Mouse (Mus musculus) kidney, postnatal 0 days (tissue): ENCODE measurements around the gene Prlhr. TPM values are rescaled to one million over a fixed set of nuclear protein-coding genes. Genes with fewer than 3 reads are reported as not detected.

Source experiments
- ATAC-seq: fragments of 200-750 bp; cut with Nextera tagmentation; replicated peaks from 2 replicates; pipeline ENCODE4 v1.8.0; 2017; ENCODE audit warnings: low read depth, moderate number of reproducible peaks, moderate TSS enrichment, moderate library complexity; ENCODE audit not compliant: low FRiP score
- DNase-seq: peaks from one replicate; pipeline ENCODE4 v3.0.0-alpha.2; 2016; ENCODE audit warnings: low spot score
- H3K27ac ChIP-seq: fragments of 300-500 bp; sonication (generic); 2 replicates; pipeline ENCODE4 v1.5.1; 2014; ENCODE audit warnings: mild to moderate bottlenecking
- H3K27me3 ChIP-seq: fragments of 300-500 bp; sonication (generic); 2 replicates; pipeline ENCODE4 v1.6.1; 2014; ENCODE audit warnings: low read length, mixed read lengths; ENCODE audit not compliant: insufficient read depth
- H3K36me3 ChIP-seq: fragments of 300-500 bp; sonication (generic); 2 replicates; pipeline ENCODE4 v1.6.1; 2014; ENCODE audit warnings: low read length, mixed read lengths; ENCODE audit not compliant: insufficient read depth
- H3K4me1 ChIP-seq: fragments of 300-500 bp; sonication (generic); replicated peaks from 2 replicates; pipeline ENCODE4 v1.6.1; 2014; ENCODE audit warnings: antibody characterized with exemption, low read length, mixed read lengths; ENCODE audit not compliant: insufficient read depth
- H3K4me2 ChIP-seq: fragments of 300-500 bp; sonication (generic); 2 replicates; pipeline ENCODE4 v1.6.1; 2014; ENCODE audit warnings: mild to moderate bottlenecking, low read length, moderate library complexity, mixed read lengths
- H3K4me3 ChIP-seq: fragments of 300-500 bp; sonication (generic); replicated peaks from 2 replicates; pipeline ENCODE4 v1.5.1; 2014; ENCODE audit warnings: low read depth, low read length
- H3K9ac ChIP-seq: fragments of 300-500 bp; sonication (generic); 2 replicates; pipeline ENCODE4 v1.6.1; 2014; ENCODE audit warnings: low read depth, low read length
- H3K9me3 ChIP-seq: fragments of 300-500 bp; sonication (generic); replicated peaks from 2 replicates; pipeline ENCODE4 v1.6.1; 2016; ENCODE audit warnings: low read length, inconsistent platforms, mixed read lengths
- CTCF ChIP-seq: IDR thresholded peaks from 2 replicates; pipeline ENCODE4 v1.5.1; 2016; ENCODE audit warnings: antibody characterized with exemption, low read depth, mild to moderate bottlenecking, moderate library complexity
- WGBS: fragments of 180-500 bp; shearing (Covaris S2); extraction: QIAGEN DNeasy Blood & Tissue Kit; methylation state at CpG from one replicate; pipeline ENCODE4 v1.1.7; 2014; 5-methylcytosine and 5-hydroxymethylcytosine counted together
- polyA plus RNA-seq: library from polyadenylated mRNA; unstranded; fragments of >200 nt; fragmentation: Nextera tagmentation; extraction: Ambion mirVana; gene quantifications from 2 replicates; pipeline ENCODE4 v1.2.1, GENCODE M21; 2015

Prlhr gene
- polyA plus RNA-seq, 1 experiment from 2014 or later = not detected

DNA sequence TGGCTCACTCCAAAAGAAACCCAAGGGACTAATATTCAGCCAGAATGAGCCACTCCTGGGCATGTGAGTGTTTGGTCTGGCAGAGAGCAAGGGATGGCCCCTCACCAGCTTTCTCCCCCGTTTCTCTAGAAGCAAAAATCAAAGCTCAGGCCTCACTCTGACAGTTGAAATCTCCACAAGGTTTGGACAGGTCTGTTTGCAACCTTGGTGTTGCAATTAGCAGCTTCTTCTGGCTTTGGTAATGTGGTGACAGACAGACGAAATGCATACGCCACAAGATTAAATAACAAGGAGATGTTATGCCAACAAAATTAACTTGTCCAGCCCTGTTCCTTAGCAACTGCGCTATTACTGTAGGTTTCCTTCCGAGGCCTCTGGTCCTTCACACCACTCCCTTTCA lies 28.0 kb downstream of the Prlhr start:
- Histone ChIP-seq H3K27me3 (no peaks in the 10 kb centered on the region), H3K9ac (no peak overlapping the region), H3K9me3 (no peaks in the 10 kb centered on the region), H3K36me3 (no peaks in the 10 kb centered on the region), H3K4me2 (no peak overlapping the region), H3K27ac (no peak overlapping the region), H3K4me1 (no peaks in the 10 kb centered on the region), H3K4me3 (no peak overlapping the region)
- DNase-seq = no peak
- TF ChIP-seq CTCF = no peak
- 47% methylated on average over 5 of the region's 5 CpGs for WGBS
- ATAC-seq = no peak

DNA sequence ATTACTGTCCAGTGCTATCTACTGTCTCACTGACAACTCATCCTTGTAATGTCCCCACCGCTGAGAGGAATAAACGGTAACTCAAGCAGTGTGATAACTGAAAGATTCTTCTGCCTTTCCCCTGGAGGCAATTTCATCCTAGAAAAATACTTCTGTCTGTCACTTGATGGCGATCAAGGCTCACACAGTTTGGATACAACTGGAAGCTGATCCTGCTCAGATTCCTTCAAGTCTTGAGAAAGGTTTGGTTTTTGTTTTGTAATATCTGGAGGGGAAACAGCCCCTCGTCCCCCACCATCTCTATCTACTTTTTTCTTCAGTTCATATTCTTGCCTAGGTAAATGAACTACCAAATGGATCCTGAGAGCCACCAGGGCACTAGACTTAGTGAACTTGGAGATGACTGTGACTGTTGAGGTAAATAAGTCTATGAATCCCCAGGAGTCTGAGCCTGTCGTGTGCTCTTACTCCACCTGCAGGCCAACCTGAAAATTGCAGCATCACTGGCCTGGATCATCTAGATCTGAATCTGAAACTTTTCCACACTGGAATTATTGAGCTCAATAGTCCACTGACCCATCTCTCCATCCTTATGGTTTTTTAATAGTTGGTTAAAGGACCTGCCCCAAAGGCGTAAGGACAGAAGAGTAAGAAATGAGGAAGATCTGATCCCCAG lies 30.4 kb downstream of the Prlhr start:
- H3K36me3 ChIP-seq = no peaks in the 10 kb centered on the region
- H3K9ac ChIP-seq = no peak overlapping the region
- no peak overlapping the region for H3K4me3 ChIP-seq
- ATAC-seq (no peak), DNase-seq (peak; percentile 55)
- TF ChIP-seq CTCF = peak; percentile 67
- no peaks in the 10 kb centered on the region for H3K9me3 ChIP-seq
- no peak overlapping the region for H3K27ac ChIP-seq
- no peaks in the 10 kb centered on the region for H3K27me3 ChIP-seq
- WGBS = 55% methylated on average over 6 of the region's 6 CpGs
- no peaks in the 10 kb centered on the region for H3K4me1 ChIP-seq
- no peak overlapping the region for H3K4me2 ChIP-seq

- Histone ChIP-seq H3K4me2 (no peak overlapping the region), H3K4me3 (no peak overlapping the region), H3K36me3 (no peaks in the 10 kb centered on the region), H3K9ac (no peak overlapping the region), H3K9me3 (no peaks in the 10 kb centered on the region), H3K4me1 (no peaks in the 10 kb centered on the region), H3K27ac (no peak overlapping the region), H3K27me3 (no peaks in the 10 kb centered on the region)
- no peak for DNase-seq
- WGBS = 74% methylated on average over 6 of the region's 6 CpGs
- TF ChIP-seq CTCF = peak; percentile 58
- no peak for ATAC-seq
These were observed 35.6 kb downstream of the Prlhr start for GRCm38 (mm10) chr19:60432347-60433129.

GRCm38 (mm10) chr19:60417611-60418010 lies 50.5 kb downstream of the Prlhr start:
- peak; percentile 71 for TF ChIP-seq CTCF
- DNase-seq = peak; percentile 68
- WGBS = 70% methylated on average over 1 of the region's 1 CpGs
- Histone ChIP-seq H3K4me3 (no peak overlapping the region), H3K9me3 (no peaks in the 10 kb centered on the region), H3K9ac (no peak overlapping the region), H3K27me3 (no peaks in the 10 kb centered on the region), H3K4me1 (no peaks in the 10 kb centered on the region), H3K4me2 (no peak overlapping the region), H3K27ac (no peak overlapping the region), H3K36me3 (no peaks in the 10 kb centered on the region)
- ATAC-seq = no peak

Other genes starting within 250 kb of the Prlhr start
- 64.3 and 71.7 TPM in 2 replicates for gene Fam204a, start 241.6 kb downstream of the Prlhr start, polyA plus RNA-seq
- gene Cacul1, start 112.7 kb upstream of the Prlhr start, polyA plus RNA-seq = 17.8 and 20.0 TPM in 2 replicates